Mouse (Mus musculus): ENCODE measurements at regions not wholly inside any gene's neighbourhood (a gene's known extent, or its start where the extent isn't known, plus 50 kb on each side); places are given as distances from the start of the nearest gene placed in this dataset.
A peak's percentile ranks its signal among the peaks of the same experiment; 100 is the strongest.

DNA sequence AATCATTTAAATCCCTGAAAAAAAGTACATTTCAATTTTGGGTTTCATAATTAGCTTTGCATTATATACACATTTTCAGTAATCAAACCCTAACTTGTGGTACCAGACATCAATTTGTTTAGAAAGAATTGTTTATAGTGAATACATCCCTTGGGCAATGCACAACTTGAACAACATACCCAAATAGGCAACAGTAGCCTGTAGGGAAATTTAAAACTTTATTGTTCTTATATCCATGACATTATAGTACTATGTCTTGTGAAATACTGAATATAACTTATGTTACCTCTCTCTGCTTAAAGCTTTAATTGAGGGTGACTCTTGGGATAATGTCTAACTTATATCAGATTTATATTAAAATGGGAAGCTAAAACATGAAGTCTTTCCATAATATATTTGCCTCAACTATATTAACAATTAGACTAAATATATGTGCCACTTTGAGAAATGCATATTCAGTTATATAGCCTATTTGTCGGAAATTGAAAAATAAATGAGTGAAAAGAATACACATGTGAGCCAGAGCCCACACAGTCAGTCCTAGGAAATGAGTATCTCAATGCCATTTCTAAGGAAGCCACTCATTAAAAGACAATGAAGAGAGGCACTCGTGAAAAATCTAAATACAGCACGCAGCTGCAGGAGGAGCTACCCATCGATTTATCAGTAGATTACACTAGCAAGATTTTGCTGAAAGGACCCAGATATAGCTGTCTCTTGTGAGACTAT lies 458.1 kb upstream of the Slitrk6 start:
- DNase-seq (ENCODE audit: low spot score): no peak

GRCm38 (mm10) chr14:111226926-111227325 lies 448.0 kb upstream of the Slitrk5 start:
- DNase-seq (ENCODE audit: low spot score): no peak

DNA sequence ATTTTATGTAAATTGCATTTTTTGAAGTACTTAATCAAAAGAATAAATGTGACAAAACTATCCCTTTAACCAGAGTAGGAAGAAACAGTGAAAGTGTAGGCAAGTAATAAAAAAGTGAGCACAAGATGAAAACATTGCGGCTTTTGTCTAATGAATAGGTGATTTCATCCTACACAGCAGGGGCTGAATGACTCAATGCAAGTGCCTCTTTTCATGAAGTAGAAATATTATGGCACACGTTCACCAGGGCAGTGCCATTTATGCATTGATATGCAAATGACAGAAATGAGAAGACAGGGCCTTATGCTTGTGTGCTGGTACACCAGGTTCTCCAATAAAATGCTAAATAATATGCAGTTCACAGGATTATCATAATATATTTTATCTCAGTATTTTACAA lies 435.8 kb upstream of the Slitrk5 start:
- no peak for DNase-seq (ENCODE audit: low spot score)

- no peak for DNase-seq (ENCODE audit: low spot score)
These were observed 425.4 kb upstream of the Slitrk5 start for GRCm38 (mm10) chr14:111249347-111249946.

DNA sequence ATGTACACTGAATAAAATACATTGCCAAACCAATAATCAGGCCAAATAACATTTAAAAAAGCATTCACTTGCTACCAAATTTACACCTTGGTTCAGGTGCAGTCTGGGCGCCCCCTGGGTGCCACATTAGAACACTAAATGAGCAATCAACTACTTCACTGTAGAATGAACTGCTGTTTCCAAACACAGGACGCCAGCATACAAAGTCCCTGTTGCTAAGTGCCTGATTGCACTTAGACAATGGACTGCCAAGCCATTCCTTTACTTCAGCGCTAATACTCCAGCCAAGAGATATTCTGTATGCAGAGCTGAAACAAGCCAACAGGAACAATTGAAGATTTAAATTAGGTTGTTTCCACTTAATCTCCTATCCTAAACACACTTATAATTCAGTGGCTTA lies 421.7 kb upstream of the Slitrk5 start:
- peak; percentile 9 for DNase-seq (ENCODE audit: low spot score)

GRCm38 (mm10) chr14:111261696-111262095 lies 413.2 kb upstream of the Slitrk5 start:
- DNase-seq (ENCODE audit: low spot score): no peak

GRCm38 (mm10) chr14:111270239-111270638 lies 404.7 kb upstream of the Slitrk5 start:
- DNase-seq (ENCODE audit: low spot score): no peak

DNA sequence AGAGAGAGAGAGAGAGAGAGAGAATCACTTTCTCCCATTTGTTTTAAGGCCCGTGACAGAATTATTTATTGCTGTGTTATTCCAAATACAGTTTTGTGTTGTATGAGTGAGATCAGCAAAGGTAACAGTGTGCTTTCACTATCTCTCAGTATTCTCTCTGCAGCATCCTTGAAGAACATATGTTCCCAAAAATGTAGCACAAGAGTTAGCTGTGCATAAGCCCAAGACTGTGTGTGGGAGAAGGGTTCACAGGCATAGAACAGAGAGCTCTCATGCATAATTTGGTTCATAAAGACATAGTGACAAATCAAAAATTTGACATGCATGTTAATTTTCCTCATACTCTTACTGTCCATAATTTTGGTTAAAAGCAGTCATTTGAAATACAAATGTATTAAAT lies 393.5 kb upstream of the Slitrk5 start:
- DNase-seq (ENCODE audit: low spot score): no peak

GRCm38 (mm10) chr14:111283681-111284461 lies 391.0 kb upstream of the Slitrk5 start:
- peak; percentile 12 for DNase-seq (ENCODE audit: low spot score)

DNA sequence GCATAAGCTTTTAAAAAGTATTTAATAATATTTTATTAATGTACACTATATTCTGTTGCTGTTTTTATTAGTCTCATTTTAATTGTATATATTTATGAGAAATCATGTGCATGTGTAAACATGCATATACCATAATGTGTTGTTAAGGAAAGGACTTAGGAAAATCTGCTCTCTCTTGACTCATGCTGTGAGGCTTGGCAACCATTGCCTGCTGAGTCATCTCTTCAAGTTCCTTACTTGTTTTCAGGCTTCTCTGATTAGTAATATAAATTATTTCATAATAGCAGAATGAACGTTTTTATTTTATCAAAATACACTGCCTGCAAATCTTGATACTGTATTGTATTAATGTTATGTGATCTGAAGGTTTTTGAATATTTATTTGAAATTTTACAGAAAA lies 388.9 kb upstream of the Slitrk5 start:
- DNase-seq (ENCODE audit: low spot score): no peak

DNA sequence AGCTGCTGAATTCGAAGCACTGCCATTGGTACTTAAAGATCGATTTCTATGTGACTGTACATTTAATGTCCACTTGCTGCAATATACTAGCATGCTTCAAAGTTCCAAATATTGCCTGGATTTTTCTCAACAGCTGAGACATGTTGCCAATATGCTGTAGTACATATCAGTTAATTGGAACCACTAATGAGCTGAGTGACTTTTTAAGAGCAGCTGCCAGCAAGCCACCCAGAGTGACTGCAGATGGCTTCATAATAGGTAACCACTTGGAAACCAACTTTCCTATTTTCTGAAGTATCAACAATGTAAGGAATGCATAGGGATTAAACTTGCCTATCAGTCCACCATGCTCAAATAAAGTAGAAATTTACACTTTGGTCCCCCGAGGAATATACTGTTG lies 379.4 kb upstream of the Slitrk5 start:
- no peak for DNase-seq (ENCODE audit: low spot score)

DNA sequence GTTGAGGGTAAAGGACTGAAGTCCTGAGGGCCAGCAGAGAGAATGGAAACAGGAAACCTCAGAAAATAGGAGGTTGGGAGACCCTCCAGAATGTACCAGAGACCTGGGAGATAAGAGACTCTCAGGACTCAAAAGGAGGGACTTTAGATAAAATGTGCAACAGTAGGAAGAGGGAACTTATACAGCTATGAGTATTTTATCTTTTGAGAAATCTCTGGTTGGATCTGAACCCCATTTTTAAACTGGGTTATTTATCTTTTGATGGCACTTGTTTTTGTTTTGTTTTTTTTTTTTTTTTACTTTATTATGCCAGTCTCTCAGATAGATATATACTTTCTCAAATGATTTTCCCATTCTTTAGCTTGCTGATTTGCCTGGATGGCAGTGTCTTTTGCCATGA lies 377.1 kb upstream of the Slitrk5 start:
- DNase-seq (ENCODE audit: low spot score): no peak

GRCm38 (mm10) chr14:111330570-111330969 lies 344.3 kb upstream of the Slitrk5 start:
- DNase-seq (ENCODE audit: low spot score): no peak

DNA sequence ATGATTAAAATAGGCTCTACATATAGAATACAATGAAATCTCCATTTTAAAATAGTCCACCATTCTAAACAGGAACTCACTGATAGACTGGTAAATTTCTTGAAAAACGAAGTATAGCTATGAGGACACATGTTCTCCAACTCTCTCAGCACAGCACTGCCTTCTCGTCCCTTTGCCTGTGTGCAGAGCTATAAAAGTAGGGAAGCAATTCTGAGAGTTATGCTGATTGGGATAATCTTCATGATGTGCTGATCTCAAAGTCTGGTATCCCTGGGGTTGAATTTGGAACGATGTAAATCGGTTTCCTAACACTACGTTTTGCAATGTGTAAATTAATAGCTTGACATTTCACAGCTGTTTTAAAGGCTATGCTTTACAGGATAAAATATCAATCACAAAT lies 321.4 kb upstream of the Slitrk5 start:
- no peak for DNase-seq (ENCODE audit: low spot score)

GRCm38 (mm10) chr14:111396803-111397202 lies 278.1 kb upstream of the Slitrk5 start:
- no peak for DNase-seq (ENCODE audit: low spot score)

- peak; percentile 3 for DNase-seq (ENCODE audit: low spot score)
These were observed 274.1 kb upstream of the Slitrk5 start for GRCm38 (mm10) chr14:111400809-111401208.

GRCm38 (mm10) chr14:111402538-111402937 lies 272.4 kb upstream of the Slitrk5 start:
- DNase-seq (ENCODE audit: low spot score): peak; percentile 6

GRCm38 (mm10) chr14:111403555-111403954 lies 271.3 kb upstream of the Slitrk5 start:
- DNase-seq (ENCODE audit: low spot score): no peak

DNA sequence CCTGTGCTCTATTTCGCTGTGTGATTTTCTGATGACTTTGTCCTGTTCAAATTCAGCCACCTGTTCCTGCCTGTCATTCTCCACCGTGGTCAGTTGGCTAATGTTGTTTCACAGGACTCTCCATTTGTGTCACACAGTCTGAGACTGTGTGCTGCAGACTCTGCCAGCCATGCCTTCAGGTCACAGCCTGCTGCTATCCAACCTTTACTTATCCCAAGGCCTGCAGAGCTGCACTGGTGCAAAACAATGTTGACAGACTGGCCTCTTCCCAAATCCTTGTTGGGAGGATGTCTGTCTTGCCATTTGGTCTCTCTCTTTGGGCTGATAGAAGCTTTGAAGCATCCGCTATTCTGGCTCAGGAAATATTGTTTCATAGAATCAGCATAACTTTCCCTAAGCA lies 261.4 kb upstream of the Slitrk5 start:
- DNase-seq (ENCODE audit: low spot score): no peak

- no peak for DNase-seq (ENCODE audit: low spot score)
These were observed 256.4 kb upstream of the Slitrk5 start for GRCm38 (mm10) chr14:111418531-111418930.

DNA sequence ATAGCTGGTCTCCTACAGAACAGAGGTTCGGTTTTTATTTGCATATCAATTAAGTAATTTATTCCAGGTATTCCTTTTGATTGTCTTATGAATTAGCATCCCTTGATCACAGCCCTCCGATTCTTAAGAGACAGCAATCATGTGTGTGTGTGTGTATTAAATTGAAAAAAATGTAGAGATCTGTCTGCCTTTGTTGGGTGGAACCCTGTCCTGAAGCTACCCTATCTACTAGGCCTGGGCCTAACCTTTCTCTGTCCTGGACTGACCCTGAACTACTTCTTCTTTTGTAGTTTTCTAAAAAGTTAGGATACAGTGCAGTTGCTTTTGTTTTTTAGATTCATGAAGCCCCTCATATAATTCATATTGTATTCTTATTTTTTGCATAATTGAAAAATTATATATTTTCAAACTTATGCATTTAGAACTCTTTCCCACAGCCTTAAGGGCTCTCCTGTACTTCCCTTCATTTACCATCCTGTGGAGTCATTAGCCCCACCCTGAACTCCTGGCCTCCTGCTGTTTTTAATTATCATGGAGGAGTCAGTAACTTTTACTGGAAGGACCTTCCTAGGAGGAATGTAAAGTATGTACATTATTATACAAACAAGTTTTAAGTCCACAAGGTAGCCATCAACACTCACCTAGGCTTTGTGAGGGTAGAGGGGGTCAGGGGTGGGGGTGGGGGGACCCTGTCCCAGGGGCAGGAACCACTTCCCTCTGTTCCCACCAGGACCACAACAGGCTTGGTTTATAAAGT lies 245.6 kb upstream of the Slitrk5 start:
- no peak for DNase-seq (ENCODE audit: low spot score)

Data from embryo, embryonic 10.5 days (tissue).